Mouse (Mus musculus): ENCODE results near the gene Zfp784.
"Not testable (repeated sequence)": the region's sequence is repeated elsewhere in the genome, so short reads cannot be mapped to it uniquely, and the experiment has no call there.

Gene Zfp784

GRCm38 (mm10) chr7:5020000-5020681 lies 18.1 kb downstream of the Zfp784 start, which contains the start of the genes Zfp865 and Ccdc106:
Gene Zfp865 (plus strand): TSS chr7:5020376.
Gene Ccdc106 (plus strand): TSS chr7:5020553.
- peak; percentile 99 for DNase-seq (ENCODE audit: low spot score)

- DNase-seq (ENCODE audit: low spot score): not testable (repeated sequence)
These were observed 18.7 kb downstream of the Zfp784 start for GRCm38 (mm10) chr7:5019576-5019975.

DNA sequence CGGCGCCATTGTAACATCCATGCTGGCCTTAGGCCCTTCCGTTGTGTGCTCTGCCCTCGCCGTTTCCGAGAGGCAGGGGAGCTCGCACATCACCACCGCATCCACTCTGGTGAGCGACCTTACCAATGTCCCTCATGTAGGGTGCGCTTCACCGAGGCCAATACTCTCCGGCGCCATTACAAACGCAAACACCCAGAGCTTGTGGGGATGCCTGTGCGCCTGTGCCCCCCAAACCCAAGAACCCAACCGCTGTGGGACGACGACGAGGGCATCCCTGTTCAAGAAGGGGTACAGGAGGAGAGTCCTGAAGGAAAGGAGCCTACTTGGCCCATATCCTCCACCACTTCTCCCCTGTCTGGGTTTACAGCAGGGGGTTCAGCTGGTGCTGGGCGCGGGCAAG lies 20.3 kb downstream of the Zfp784 start:
- no peak for DNase-seq (ENCODE audit: low spot score)

- no peak for DNase-seq (ENCODE audit: low spot score)
These were observed 20.9 kb downstream of the Zfp784 start for GRCm38 (mm10) chr7:5017352-5017751.

- DNase-seq (ENCODE audit: low spot score): no peak
These were observed 21.3 kb downstream of the Zfp784 start for GRCm38 (mm10) chr7:5016920-5017319.

GRCm38 (mm10) chr7:5016057-5016456 lies 22.2 kb downstream of the Zfp784 start:
- peak; percentile 19 for DNase-seq (ENCODE audit: low spot score)

DNA sequence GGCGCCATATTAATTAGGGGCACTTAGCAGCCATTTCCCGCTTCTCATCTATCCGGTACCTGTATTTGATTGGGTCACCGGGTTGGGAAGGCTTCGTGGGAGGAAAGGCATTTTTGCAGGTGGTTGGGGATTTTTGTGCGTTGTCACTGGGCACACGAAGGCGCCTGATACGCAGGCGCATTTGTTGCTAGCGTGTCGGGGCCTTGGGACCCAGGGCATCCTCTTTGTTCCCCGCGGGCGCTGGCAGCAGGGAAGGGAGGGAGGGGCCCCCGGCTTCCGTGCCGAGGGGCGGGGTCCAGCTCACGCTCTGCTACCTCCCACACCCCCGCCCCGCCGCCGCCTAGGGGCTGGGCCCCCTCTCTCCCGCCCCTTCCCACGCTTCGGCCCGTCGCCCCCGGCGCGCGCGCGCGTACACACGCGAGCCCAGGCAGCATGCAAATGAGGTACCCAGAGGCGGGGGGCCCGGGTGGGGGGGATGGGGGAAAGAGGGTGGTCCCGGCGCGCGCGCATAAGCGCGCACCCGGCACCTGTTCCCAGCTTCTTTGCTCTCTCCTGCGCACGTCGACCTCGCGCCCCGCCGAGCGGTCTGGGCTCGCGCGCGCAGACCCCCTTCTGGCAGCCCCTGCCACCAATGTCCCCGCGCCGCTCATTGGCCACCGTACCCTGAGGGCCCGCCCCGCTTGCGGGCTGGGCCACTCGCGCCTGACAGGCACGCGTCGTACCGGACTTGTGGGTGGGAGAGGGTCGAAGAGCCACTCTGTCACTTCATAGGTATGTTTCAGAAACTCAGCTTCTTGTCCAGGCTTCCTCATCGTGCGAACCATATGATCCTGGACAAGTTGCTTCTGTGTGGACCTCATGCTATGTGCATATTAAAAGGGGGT lies 22.9 kb downstream of the Zfp784 start, which contains the start of gene Gm44973:
TSS of gene Gm44973 (plus strand) at position 379 of the 884 bp plus-strand sequence.
- peak; percentile 94 for DNase-seq (ENCODE audit: low spot score)

GRCm38 (mm10) chr7:5014251-5015117 lies 23.8 kb downstream of the Zfp784 start, which contains the start of the genes Zfp524 and Fiz1:
Gene Zfp524 (plus strand): TSS chr7:5014415.
Gene Fiz1 (minus strand): TSS chr7:5014697.
- DNase-seq (ENCODE audit: low spot score): peak; percentile 99

GRCm38 (mm10) chr7:5012681-5013513 lies 25.3 kb downstream of the Zfp784 start:
- no peak for DNase-seq (ENCODE audit: low spot score)

- DNase-seq (ENCODE audit: low spot score): no peak
These were observed 30.0 kb downstream of the Zfp784 start for GRCm38 (mm10) chr7:5008229-5008628.

GRCm38 (mm10) chr7:5002876-5003275 lies 35.4 kb downstream of the Zfp784 start:
- DNase-seq (ENCODE audit: low spot score): not testable (repeated sequence)

GRCm38 (mm10) chr7:4999876-5000275 lies 38.4 kb downstream of the Zfp784 start:
- no peak for DNase-seq (ENCODE audit: low spot score)

GRCm38 (mm10) chr7:4996934-4997333 lies 41.3 kb downstream of the Zfp784 start:
- DNase-seq (ENCODE audit: low spot score): no peak

DNA sequence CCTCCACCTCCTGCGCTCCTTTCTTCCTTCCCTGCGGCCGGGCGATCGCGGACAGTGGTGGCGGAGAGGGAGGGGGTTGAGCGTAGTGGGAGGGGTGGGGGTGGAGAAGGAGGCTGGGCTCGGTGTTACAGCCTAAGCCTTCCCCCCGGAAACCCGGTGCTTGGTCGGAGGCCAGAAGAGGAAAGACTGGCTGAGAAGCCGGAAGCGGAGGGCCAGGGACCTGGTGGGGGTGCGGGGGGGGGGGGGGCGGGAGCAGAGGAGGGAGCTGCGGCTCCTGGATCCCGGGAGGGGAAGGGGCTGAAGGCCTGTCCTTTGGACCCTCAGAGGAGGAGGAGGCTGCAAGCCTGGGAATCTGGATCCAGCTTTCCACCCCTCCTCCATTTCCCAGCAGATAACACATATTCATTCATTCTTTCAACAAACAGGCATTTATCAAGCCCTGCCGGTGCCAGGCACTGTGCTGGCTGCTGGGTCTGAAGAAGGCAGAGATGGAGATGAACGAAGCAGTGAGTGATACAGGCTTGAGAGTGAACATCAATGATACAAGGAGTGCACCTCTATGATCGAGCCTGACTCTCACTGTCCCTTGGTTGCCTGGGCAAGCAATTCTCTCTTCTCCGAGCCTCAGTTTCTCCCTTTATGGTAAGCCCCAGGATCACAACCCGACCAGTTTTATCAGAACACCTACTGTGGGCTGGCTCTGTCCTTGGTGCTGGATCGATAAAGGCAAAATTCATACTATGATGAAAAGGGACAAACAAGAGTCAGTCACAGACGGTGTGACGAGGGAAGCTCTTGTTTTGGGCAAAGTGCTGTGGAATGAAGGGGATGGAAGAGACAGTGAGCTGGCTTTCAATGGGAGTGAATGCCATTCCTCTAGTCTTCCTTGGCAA lies 42.0 kb downstream of the Zfp784 start, which contains the start of gene Zfp579:
TSS of gene Zfp579 (minus strand) at position 156 of the 893 bp plus-strand sequence.
- DNase-seq (ENCODE audit: low spot score): peak; percentile 94

- DNase-seq (ENCODE audit: low spot score): no peak
These were observed 42.8 kb downstream of the Zfp784 start for GRCm38 (mm10) chr7:4995268-4996002.

DNA sequence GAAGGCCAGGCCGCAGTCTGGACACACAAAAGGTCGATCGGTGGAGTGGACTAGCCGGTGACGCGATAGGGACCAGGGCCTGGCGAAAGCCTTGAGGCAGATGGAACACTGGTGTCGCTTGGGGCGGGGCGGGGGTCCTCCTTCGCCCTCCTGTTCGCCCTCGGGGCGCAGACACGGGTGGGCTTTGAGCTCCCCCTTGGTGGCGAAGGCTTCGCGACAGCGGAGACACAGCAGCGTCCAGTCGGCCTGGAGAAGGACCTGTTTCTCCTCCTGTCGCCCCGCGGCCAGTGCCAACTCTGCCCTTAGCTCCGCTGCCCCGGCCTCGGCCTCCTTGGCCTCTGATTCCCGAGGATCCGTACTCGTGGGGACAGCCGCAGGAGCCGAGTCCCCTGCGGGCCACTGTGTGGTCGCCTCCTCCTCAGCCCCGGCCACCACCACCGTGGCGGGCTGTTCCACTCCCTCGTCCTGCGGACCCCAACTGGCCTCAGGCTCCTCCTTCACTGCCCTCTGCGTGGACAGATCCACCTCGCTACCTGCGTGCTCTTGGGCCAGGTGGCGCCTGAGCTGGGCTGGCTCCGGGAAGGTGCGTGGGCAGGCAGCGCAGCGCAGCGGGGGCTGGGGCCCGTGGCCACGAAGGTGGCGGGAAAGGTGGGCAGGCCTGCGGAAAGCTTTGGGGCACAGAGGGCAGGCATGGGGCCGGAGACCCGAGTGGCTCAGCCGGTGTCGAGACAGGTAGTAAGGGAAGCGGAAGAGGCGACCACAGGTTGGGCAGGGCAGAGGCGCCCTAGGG lies 44.1 kb downstream of the Zfp784 start:
- no peak for DNase-seq (ENCODE audit: low spot score)

DNA sequence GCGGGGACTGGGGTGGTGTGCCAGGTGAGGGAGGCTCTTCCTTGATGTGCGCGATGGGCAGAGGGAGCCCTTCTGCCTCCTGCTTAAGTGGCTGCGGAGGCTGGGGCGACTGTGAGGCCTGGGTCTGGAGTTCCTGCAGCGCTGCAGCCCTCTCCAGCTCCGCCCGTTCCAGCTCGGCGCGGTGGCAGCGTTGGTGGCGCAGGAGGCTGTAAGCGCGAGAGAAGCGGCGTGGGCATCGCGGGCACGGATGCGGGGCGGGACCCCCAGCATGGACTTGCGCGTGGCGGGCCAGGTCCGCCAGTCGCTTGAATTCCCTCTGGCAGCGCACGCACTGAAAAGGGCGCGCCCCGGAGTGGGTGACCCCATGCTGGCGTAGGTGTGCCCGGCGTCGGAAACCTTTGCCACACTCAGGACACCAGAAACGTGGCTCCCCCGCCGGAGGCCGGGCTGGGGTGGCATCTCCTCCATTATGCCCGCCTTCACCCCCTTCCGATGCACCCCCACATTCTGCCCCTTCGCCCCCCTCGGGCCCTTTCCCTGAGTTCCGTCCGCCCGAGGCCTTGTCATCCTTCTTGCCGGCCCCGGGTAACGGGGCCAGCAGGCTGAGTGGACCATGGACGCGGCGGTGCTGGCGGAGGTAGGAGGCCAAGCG lies 44.8 kb downstream of the Zfp784 start:
- DNase-seq (ENCODE audit: low spot score): no peak

- no peak for DNase-seq (ENCODE audit: low spot score)
These were observed 50.0 kb downstream of the Zfp784 start for GRCm38 (mm10) chr7:4988250-4988649.

Measured in embryo, embryonic 10.5 days (tissue).